Mouse (Mus musculus) heart, adult 8-10 months (tissue): ENCODE data around the gene Gm11627. TPM values are rescaled to one million over a fixed set of nuclear protein-coding genes. Genes with fewer than 3 reads are reported as not detected.
A peak's percentile ranks its signal among the peaks of the same experiment; 100 is the strongest.
"Not testable (repeated sequence)": the region's sequence is repeated elsewhere in the genome, so short reads cannot be mapped to it uniquely, and the experiment has no call there.

Experiments
- DNase-seq: peaks from one replicate; pipeline ENCODE4 v3.0.0; 2022; ENCODE audit warnings: low spot score
- total RNA-seq, 4 experiments: library from RNA; stranded (reverse); gene quantifications; 2 replicates each; pipeline ENCODE4 v1.2.4; 2022

The Gm11627 gene
- total RNA-seq, 4 experiments from 2014 or later = 0.34 to 0.65 (median 0.60) TPM; not detected in 1

DNA sequence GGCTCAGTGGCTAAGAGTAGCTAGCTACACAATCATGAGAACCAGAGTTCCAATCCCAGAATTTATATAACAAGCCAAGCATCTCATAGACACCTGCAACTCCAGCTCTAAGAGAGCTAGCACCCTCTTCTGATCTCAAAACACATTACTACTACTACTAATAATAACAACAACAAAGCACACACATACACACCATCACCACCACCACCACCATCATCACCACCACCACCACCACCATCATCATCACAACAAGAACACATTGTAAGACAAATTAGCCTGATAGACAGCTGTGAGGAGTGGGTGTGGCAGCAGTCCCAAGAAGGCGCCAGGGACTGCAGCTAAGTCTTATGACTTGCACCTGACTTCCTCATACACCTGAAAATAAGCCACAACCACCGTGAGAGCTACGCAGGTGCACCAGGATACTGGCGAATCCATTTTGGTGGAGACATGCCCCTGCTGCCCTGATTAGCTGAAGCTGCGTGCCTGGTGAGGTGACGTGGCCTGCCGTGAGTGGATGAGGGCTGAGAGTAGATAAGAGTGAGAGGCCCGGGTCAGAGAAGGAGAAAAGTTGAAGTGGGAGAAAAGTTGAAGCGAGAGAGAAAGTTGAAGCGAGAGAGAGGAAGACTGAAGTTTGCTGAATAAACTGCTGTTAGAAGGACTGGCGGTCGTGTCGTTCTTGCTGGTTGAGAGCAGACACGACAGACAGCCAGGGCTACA lies 14.1 kb downstream of the Gm11627 start:
- not testable (repeated sequence) for DNase-seq

DNA sequence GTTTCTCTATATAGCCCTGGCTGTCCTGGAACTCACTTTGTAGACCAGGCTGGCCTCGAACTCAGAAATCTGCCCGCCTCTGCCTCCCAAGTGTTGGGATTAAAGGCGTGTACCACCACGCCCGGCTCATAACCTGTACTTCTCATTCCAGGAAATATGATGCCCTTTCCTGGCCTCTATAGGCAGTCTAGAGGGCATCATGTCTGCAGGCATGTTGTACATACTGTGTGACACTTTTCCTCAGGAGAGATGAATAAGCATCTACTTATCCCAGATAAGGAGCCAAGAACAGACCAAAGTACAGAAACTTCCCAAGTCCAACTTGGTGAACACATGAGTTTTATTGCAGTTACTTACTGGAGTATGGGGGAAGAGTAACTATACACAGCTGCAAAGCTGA lies 20.6 kb downstream of the Gm11627 start:
- no peak for DNase-seq

DNA sequence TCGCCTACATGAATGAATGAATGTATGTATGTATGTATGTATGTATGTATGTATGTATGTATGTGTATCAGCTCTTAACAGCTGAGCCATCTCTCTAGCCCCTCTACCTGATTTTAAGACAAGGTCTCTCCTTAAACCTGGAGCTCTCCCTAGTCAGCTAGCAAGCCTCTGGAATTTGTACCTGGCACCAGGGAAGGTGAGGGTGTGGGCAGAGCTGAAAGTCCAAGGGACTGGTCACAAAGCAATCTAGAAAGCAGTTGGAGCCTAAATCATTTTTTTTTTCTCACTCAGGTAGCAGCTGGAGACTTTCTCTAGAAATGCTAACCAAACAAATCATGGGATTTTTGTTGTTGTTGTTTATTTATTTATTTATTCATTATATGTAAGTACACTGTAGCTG lies 21.9 kb downstream of the Gm11627 start:
- DNase-seq = no peak

DNA sequence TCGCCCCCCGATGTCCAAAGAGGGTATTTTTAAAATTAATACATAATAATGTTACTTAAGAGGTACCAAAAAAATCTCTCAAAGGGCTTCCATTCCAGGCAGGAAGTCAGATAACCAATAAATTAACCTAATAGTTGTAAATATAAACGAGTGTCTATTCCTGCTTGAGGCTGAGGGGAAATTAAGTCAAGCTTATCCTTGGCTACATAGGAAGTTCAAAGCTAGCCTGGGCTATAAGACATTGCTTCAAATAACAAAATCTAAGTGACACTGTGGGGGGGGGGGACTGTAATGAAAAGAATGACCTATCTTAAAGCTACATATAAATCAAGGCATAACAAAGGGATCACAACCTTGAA lies 22.6 kb downstream of the Gm11627 start:
- no peak for DNase-seq

DNA sequence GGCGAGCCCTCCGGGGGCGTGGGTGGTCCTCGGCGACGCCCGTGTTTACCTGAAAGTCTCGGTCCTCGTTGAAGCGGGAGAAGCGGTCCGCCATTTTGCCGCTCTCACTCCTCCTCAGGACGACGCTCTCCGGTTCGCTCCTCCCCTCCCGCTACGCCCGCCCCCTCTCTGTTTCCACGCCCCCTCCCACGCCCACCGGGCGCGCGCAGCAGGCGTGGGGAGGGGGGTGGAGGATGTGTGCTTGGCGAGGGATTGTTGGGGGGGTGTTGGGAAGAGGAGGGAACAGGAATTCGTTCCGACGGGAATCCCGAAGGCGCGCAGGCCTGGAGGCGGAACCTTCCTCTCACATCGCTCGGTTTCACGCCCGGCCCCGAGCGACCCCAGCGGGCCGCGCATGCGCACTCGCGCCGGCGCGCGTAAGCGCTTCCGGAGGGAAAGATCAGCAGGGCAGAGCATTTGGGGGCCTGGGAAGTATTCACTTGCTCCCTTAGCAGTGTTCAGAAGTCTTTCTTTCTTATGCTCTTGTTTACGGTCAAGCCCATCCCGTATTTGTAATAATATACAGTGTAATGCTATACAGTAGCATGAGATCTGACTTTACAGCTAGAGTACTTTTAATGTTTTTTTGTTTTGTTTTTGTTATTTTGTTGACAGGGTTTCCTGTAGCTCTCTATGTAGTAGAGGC lies 23.1 kb downstream of the Gm11627 start, which contains the start of gene Gpatch8:
TSS of gene Gpatch8 (minus strand) at position 362 of the 685 bp plus-strand sequence.
- peak; percentile 95 for DNase-seq

DNA sequence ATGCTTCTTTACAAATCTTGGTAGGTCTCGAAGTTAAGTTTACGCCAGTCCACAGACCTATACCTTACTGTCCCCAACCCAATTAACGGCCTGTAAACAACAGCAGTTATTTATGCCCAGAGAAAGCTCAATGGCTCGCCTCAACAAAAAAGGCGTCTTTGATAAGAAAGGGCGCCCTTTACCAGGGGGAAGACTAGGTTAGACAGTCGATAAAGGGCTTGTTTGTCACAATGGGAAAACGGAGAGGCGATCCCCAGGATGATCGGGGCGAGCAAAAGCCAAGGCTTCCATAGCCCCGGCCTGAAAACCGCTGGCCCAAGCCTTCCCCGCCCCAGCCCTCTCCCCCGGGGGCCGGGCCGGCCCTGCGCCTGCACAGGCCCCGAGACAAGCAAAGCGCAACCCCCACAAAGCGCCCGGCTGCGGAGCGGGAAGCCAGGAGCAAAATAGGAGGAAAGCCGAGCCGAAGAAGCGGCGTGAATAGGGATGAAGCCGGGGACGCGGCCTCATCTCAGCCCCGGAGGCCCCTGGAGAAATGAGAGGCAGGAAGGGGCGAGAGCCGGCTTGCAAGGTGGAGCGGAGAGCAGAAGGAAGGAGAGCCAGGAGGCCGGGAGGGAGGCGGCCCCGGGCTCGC lies 23.7 kb downstream of the Gm11627 start:
- no peak for DNase-seq

DNA sequence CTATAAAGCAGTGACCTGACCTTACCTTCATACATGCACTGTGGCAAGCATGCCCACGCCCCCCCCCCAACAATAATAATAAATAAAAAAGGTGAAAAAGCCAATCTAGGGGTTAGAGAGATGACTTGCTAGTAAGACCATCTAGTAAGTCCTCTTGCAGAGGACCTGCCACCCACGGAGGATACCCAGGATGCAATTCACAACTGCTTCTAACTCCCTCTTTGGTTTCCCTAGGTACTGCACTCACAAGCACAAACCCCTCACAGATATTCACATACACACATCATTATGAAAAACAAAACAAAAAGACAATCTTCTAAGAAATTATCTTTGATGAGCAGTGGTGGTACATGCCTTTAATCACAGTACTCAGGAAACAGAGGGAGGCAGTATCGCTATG lies 27.2 kb downstream of the Gm11627 start:
- DNase-seq = no peak

DNA sequence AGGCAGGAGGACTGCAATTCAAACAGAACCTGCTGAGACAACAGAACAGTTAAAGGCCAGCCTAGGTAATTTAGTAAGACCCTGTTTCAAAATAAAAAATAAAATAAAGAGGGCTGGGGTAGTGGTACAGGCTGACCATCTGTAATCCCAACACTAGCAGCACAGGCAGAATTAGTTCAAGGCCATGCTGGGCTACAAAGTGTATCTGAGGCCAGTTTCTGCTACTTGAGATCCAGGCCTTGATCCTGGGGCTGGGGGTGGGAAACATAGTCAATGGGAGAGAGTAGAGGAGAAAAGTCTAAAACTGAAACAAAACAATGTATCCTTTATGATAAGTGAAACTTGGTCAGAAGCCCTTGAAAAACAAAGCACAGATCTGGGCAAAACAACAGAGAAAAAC lies 28.1 kb downstream of the Gm11627 start:
- no peak for DNase-seq

DNA sequence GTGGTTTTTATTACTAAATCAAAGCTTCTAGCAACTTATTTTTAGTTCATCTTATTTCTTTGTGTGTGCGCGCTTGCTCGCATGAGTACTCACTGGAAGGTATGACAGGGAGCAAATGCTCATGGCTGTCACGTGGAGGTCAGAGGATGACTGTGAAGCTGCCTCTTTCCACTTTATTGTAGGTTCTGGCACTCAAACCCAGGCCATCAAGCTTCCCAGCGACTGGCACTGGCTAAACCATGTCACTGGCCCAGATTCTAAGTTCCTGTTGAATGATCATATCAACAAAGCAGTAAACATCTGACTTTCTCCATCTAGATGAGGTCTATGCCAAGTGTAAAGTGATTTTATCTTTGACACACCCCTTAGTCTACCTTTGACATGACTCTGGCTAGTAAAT lies 37.8 kb downstream of the Gm11627 start:
- no peak for DNase-seq

DNA sequence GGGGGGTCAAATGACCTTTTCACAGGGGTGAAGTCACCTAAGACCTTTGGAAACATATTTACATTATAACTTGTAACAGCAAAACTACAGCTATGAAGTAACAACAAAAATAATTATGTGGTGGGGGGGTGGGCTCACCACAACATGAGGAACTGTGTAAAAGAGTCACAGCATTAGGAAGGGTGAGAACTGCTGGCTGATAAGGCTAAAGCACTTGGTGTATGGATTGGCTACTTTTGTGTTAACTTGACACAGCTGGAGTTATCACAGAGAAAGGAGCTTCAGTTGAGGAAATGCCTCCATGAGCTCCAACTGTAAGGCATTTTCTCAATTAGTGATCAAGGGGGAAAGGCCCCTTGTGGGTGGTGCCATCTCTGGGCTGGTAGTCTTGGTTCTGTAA lies 39.0 kb downstream of the Gm11627 start:
- DNase-seq = not testable (repeated sequence)

DNA sequence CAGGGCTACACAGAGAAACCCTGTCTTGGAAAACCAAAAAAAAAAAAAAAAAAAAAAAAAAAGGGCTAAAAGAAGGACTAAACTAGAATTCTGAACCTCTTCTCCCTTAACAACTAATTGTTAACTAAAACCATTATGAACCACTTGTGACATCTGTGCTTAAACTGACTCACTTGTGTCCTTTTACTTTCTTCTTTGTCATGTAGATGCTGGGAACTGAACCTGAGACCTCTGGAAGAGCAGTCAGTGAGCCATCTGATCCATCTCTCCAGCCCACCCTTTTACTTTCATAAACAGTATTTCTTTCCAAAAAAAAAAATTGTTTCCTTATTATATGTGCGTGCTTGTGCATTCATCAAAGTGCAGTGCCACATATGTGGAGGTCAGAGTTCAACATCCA lies 39.6 kb downstream of the Gm11627 start:
- DNase-seq = no peak

DNA sequence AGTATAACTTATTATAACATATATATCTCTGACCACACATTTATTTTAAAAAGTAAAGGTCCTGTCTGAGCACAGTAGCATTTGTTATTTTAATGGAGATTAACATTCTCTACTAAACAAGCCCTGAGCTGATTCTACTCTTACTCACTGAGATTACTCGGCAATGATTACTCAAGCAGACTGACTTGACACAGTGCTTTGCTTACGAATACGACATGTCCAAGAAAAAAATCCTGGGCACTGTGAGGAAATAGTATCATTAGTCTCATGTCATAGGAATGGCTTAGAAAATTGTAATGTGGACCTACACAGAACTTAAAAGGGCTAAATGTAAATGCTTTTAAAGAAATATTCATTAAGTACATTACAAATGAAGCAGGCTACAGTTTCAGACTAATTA lies 43.1 kb downstream of the Gm11627 start:
- DNase-seq = no peak

DNA sequence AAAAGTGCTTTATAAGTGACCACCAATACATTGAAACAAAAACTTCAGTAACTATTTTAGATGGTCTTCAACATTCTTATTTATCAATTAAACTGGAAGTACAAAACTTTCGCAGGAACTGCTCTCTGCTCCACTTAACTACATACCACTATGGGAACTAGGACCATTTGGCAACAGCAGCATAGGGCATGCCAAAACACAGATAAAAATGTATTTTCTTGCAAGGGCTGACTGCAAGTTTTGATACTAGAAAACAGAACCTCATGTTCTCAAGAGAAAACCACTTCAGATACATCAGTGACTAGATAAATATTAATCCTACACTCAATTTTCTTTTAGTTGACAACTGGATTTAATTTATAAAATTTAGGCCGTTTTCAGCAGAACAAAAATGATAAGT lies 45.2 kb downstream of the Gm11627 start:
- no peak for DNase-seq

DNA sequence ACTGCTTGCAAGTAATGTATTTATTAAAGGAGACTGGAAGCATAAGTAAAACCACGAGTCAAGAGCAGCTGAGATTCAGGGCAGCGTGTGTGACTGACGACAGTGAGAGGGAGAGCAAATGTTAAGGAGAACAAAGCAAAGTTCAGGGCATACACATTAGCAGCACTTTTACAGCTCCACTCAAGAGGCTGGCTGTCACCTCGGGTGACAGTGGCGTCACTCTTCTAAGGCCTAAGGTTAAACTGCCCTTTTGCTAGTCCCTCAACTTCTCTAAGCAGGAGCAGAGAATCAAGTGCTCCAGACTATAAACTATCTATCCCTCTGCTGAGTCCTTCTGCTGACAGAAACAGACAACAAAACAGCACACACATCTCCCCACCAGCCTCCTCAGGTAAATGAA lies 47.8 kb downstream of the Gm11627 start:
- no peak for DNase-seq

Other genes starting within 250 kb of the Gm11627 start
- gene Slc4a1, start 213.3 kb downstream of the Gm11627 start, total RNA-seq = 1 to 10 TPM in 2 of 4 experiments, under 1 TPM in 2; 0.19 to 4.5 (median 1.5) TPM
- gene Rundc3a, start 186.1 kb downstream of the Gm11627 start, total RNA-seq = under 1 TPM in 1 of 4 experiments, not detected in 3; 0.16 TPM
- 100 to 1,000 TPM; 174 to 204 (median 197) TPM for gene Slc25a39, start 171.5 kb downstream of the Gm11627 start, total RNA-seq
- 10 to 100 TPM; 76.5 to 84.8 (median 79.6) TPM for gene Grn, start 149.1 kb downstream of the Gm11627 start, total RNA-seq
- gene Fam171a2, start 131.8 kb downstream of the Gm11627 start, total RNA-seq = 1 to 10 TPM; 2.5 to 5.4 (median 3.6) TPM
- 1 to 10 TPM; 3.4 to 7.2 (median 4.4) TPM for gene Itga2b, start 109.3 kb downstream of the Gm11627 start, total RNA-seq
- gene Gpatch8, start 23.1 kb downstream of the Gm11627 start, total RNA-seq = 10 to 100 TPM; 16.4 to 22.3 (median 17.8) TPM
- gene Fzd2, start 24.9 kb upstream of the Gm11627 start, total RNA-seq = 1 to 10 TPM; 1.5 to 2.5 (median 2.2) TPM
- not detected for gene Meioc, start 84.3 kb upstream of the Gm11627 start, total RNA-seq
- 10 to 100 TPM; 21.0 to 25.0 (median 22.0) TPM for gene Ccdc43, start 118.3 kb upstream of the Gm11627 start, total RNA-seq
- 1 to 10 TPM; 4.4 to 6.8 (median 6.0) TPM for gene Adam11, start 182.0 kb upstream of the Gm11627 start, total RNA-seq
- 10 to 100 TPM; 13.9 to 25.4 (median 20.5) TPM for gene Gjc1, start 240.2 kb upstream of the Gm11627 start, total RNA-seq